Mouse (Mus musculus) layer of hippocampus, postnatal 14 days (tissue): Measurements from ENCODE around the gene Syngr2. TPM values are rescaled to one million over a fixed set of nuclear protein-coding genes. Genes with fewer than 3 reads are reported as not detected.

Experiments
- DNase-seq, 2 experiments: peaks; one replicate each; pipeline ENCODE4 v3.0.0; 2021 to 2022; ENCODE audit warnings: low spot score in 2 of 2, mixed read lengths in 1 of 2
- total RNA-seq, 2 experiments: library from RNA; stranded (reverse); gene quantifications; 2 replicates each; pipeline ENCODE4 v1.2.3; 2021

The Syngr2 gene
- total RNA-seq, 2 experiments from 2014 or later: 15.2 to 15.4 TPM

GRCm38 (mm10) chr11:117860601-117861000 lies 51.1 kb downstream of the Syngr2 start, which contains the start of gene Tmem235:
TSS of gene Tmem235 (plus strand) at chr11:117860752.
- DNase-seq: no peak

- DNase-seq: no peak
Measured at GRCm38 (mm10) chr11:117863174-117863856, 53.8 kb downstream of the Syngr2 start.

Other genes with a start within 250 kb of the Syngr2 start
- gene Tnrc6c, start 155.4 kb upstream of the Syngr2 start, total RNA-seq: 10 to 100 TPM; 61.8 to 67.9 TPM
- 1 to 10 TPM in 1 of 2 experiments, under 1 TPM in 1; 0.88 to 1.6 TPM for gene Tmc8, start 27.6 kb upstream of the Syngr2 start, total RNA-seq
- 1 to 10 TPM; 4.9 to 6.3 TPM for gene Tmc6, start 27.5 kb upstream of the Syngr2 start, total RNA-seq
- under 1 TPM in 1 of 2 experiments, not detected in 1; 0.51 TPM for gene 6030468B19Rik, start 12.0 kb upstream of the Syngr2 start, total RNA-seq
- 1 to 10 TPM; 2.8 to 3.2 TPM for gene Gm20708, start within 50 bp of the Syngr2 start, total RNA-seq
- gene Afmid, start 16.3 kb downstream of the Syngr2 start, total RNA-seq: 1 to 10 TPM; 4.2 to 4.5 TPM
- gene Tk1, start 16.4 kb downstream of the Syngr2 start, total RNA-seq: 1 to 10 TPM; 1.6 to 3.3 TPM
- 1 to 10 TPM; 2.1 to 3.4 TPM for gene Birc5, start 39.6 kb downstream of the Syngr2 start, total RNA-seq
- not detected for gene Tmem235, start 51.1 kb downstream of the Syngr2 start, total RNA-seq
- 1 to 10 TPM; 3.1 to 3.5 TPM for gene Tha1, start 63.8 kb downstream of the Syngr2 start, total RNA-seq
- gene Socs3, start 160.4 kb downstream of the Syngr2 start, total RNA-seq: 1 to 10 TPM; 2.1 to 3.2 TPM
- 10 to 100 TPM; 65.4 to 66.9 TPM for gene Pgs1, start 176.6 kb downstream of the Syngr2 start, total RNA-seq